Mouse (Mus musculus) lung, embryonic 16.5 days (tissue): Measurements from ENCODE around the gene Adpgk. TPM values are rescaled to one million over a fixed set of nuclear protein-coding genes. Genes with fewer than 3 reads are reported as not detected.
A peak's percentile ranks its signal among the peaks of the same experiment; 100 is the strongest.

ENCODE experiments used
- ATAC-seq: fragments of 200-750 bp; cut with Nextera tagmentation; 2 replicates; pipeline ENCODE4 v1.8.0; 2017; ENCODE audit warnings: low read depth, mild to moderate bottlenecking, moderate library complexity
- H3K27ac ChIP-seq: fragments of 300-500 bp; sonication (generic); 2 replicates; pipeline ENCODE4 v1.5.1; 2014; ENCODE audit warnings: mild to moderate bottlenecking, control low read depth, low read length
- H3K27me3 ChIP-seq: fragments of 300-500 bp; sonication (generic); 2 replicates; pipeline ENCODE4 v1.6.1; 2014; ENCODE audit warnings: low read depth, low read length, mixed read lengths; ENCODE audit not compliant: control insufficient read depth, insufficient read depth
- H3K36me3 ChIP-seq: fragments of 300-500 bp; sonication (generic); 2 replicates; pipeline ENCODE4 v1.6.1; 2014; ENCODE audit warnings: low read length; ENCODE audit not compliant: control insufficient read depth, insufficient read depth
- H3K4me1 ChIP-seq: fragments of 300-500 bp; sonication (generic); replicated peaks from 2 replicates; pipeline ENCODE4 v1.6.1; 2014; ENCODE audit warnings: low read length, mixed read lengths; ENCODE audit not compliant: control insufficient read depth, insufficient read depth
- H3K4me2 ChIP-seq: fragments of 300-500 bp; sonication (generic); 2 replicates; pipeline ENCODE4 v1.6.1; 2014; ENCODE audit warnings: low read depth, low read length, control low read depth
- H3K4me3 ChIP-seq: fragments of 300-500 bp; sonication (generic); 2 replicates; pipeline ENCODE4 v1.5.1; 2014; ENCODE audit warnings: mild to moderate bottlenecking, low read length, control low read depth
- H3K9ac ChIP-seq: fragments of 300-500 bp; sonication (generic); 2 replicates; pipeline ENCODE4 v1.6.1; 2014; ENCODE audit warnings: low read length, control low read depth
- H3K9me3 ChIP-seq: fragments of 300-500 bp; sonication (generic); 2 replicates; pipeline ENCODE4 v1.6.1; 2016; ENCODE audit warnings: low read length; ENCODE audit not compliant: control insufficient read depth
- WGBS: fragments of 180-500 bp; shearing (Covaris S2); extraction: QIAGEN DNeasy Blood & Tissue Kit; methylation state at CpG from one replicate; pipeline ENCODE4 v1.1.7; 2014; 5-methylcytosine and 5-hydroxymethylcytosine counted together
- polyA plus RNA-seq: library from polyadenylated mRNA; unstranded; fragments of >200 nt; fragmentation: Nextera tagmentation; extraction: Ambion mirVana; gene quantifications from 2 replicates; pipeline ENCODE4 v1.2.1, GENCODE M21; 2015

Adpgk gene
- polyA plus RNA-seq, 1 experiment from 2014 or later: 38.3 TPM

DNA sequence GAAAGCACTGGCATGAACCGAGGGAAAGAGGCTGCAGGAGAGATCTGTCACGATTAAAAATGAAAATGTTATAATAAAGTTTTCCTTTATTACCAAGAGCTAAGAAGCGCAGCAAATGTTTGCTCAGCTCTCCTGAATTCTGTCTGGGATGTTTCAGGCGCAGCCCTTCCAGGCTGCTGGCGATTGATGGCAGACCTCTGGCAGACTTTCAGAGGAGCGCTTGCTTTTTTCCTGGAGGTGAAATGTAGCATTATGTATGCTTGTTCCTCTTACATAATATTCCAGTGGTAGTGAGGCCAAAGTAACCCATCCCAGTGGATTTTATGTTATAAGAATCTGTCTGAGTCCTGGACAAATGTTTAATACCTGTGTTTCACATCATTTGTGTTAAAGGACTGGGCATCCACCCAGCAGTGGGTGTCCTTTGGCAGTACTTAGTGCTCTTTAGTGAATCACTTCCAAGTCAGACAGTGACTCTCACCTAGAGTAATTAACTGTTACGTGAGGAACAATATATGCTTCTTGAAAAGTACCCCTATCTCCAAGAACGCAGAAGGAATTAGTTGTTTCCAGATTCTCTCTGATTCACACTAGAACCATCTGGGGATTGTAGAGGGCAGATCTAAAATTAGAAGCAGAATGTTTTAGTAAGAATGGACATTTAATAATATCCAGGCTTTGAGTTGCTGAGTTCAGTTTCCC is 19.4 kb downstream of the Adpgk start:
- Histone ChIP-seq H3K9ac (no peak overlapping the region), H3K27me3 (no peaks in the 10 kb centered on the region), H3K36me3 (peaks cover 15% of the 10 kb centered on the region), H3K9me3 (no peaks in the 10 kb centered on the region), H3K4me2 (no peak overlapping the region), H3K27ac (peak overlapping the region; percentile 67; the same call in 1 of the 2 replicates), H3K4me1 (peaks cover 7% of the 10 kb centered on the region), H3K4me3 (no peak overlapping the region)
- peak; percentile 83 for ATAC-seq
- 48% methylated on average over 8 of the region's 8 CpGs for WGBS

DNA sequence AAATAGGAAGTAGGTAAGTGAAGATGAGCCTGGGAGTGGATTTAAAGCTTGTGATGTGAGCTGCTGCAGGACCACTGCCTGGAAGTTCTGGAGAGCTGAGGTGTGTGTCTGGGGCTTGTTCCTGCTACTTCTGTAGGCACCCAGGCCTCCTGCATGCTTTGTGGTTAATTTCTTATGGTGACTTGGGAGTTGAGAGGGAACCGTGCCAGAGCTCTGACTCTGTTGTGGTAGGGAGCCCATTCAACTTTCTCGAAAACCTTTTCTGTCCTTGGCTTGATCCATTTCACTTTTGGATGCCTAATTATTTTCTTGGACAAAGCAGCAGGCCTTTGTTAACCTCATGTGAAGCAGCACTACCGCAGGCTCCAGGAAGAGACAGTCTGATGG is 19.9 kb downstream of the Adpgk start:
- ATAC-seq: no peak
- Histone ChIP-seq H3K36me3 (peaks cover 14% of the 10 kb centered on the region), H3K27me3 (no peaks in the 10 kb centered on the region), H3K4me2 (no peak overlapping the region), H3K27ac (peak overlapping the region; percentile 67), H3K4me3 (no peak overlapping the region), H3K4me1 (peaks cover 7% of the 10 kb centered on the region), H3K9ac (no peak overlapping the region), H3K9me3 (no peaks in the 10 kb centered on the region)
- whole genome bisulfite sequencing: 69% methylated on average over 3 of the region's 3 CpGs

DNA sequence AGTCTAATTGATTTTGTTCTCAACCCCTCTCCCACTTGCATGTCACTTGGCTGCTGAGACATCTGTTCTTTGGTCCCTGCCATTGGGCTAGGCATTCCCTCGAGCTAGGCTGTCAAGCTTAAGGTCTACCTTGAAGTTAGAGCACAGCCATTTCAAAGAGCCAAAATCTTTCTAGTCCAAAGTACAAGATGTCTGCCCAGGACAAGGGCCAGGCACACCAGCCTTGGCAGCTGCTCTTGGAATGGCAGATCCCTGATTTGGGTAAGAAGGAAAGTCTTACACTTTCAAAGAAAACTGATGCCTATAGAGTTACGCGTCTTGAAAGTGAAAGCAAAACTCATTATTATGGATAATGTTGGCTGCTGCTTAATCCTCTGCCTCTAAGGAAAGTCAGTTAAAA is 24.8 kb downstream of the Adpgk start:
- Histone ChIP-seq H3K4me2 (no peak overlapping the region), H3K4me1 (peaks cover 4% of the 10 kb centered on the region), H3K9me3 (no peaks in the 10 kb centered on the region), H3K27ac (no peak overlapping the region), H3K9ac (no peak overlapping the region), H3K4me3 (no peak overlapping the region), H3K27me3 (no peaks in the 10 kb centered on the region), H3K36me3 (peaks cover 13% of the 10 kb centered on the region)
- ATAC-seq: no peak
- WGBS: 88% methylated on average over 3 of the region's 3 CpGs

DNA sequence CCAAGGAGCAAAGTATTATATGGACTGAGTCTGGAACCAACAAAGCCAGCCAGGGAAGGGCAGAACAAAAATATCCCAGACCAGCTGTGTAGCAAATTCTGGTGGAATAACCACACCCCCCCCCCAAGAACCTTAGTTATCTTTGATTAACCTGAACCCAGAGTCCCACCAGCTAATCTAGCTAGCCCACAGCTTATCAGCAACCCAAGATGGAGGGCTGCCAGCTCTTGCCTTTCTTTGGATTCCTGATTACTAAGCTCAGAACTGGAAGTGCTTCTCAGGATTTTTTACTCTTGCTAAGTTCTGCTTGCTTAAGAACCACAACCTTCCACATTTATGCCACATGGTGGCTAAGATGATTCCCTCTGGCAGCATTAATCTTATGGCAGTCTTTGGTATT is 33.0 kb downstream of the Adpgk start:
- ATAC-seq: no peak
- no peak overlapping the region for H3K27ac ChIP-seq
- H3K36me3 ChIP-seq: peaks cover 13% of the 10 kb centered on the region; the same call in 1 of the 2 replicates
- no peak overlapping the region for H3K9ac ChIP-seq
- no peaks in the 10 kb centered on the region for H3K9me3 ChIP-seq
- H3K4me3 ChIP-seq: no peak overlapping the region
- no peak overlapping the region for H3K4me2 ChIP-seq
- no peaks in the 10 kb centered on the region for H3K4me1 ChIP-seq
- H3K27me3 ChIP-seq: no peaks in the 10 kb centered on the region

DNA sequence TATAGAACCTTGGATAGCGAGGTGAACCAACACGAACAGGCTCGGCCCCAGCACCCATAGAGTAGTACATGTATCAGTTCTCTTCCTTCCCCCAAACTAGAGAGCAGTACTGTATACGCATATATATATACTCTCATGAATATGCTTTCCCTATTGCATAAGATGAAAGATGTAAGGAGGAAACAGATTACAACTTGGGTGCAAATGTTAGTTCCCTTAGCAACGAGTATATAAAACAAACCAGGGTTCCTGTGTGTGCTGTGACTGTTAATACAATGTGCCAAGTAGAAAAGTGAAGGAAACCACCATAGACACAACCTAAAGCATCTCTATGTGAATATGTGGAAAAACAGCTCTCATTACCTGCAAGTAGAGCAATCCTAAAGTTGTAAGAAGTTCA is 38.7 kb downstream of the Adpgk start:
- no peak overlapping the region for H3K9ac ChIP-seq
- peaks cover 4% of the 10 kb centered on the region; the same call in 1 of the 2 replicates for H3K36me3 ChIP-seq
- WGBS: 85% methylated on average over 5 of the region's 5 CpGs
- ATAC-seq: no peak
- no peaks in the 10 kb centered on the region for H3K9me3 ChIP-seq
- H3K4me1 ChIP-seq: no peaks in the 10 kb centered on the region
- no peak overlapping the region for H3K4me2 ChIP-seq
- H3K27me3 ChIP-seq: no peaks in the 10 kb centered on the region
- no peak overlapping the region for H3K27ac ChIP-seq
- no peak overlapping the region for H3K4me3 ChIP-seq

DNA sequence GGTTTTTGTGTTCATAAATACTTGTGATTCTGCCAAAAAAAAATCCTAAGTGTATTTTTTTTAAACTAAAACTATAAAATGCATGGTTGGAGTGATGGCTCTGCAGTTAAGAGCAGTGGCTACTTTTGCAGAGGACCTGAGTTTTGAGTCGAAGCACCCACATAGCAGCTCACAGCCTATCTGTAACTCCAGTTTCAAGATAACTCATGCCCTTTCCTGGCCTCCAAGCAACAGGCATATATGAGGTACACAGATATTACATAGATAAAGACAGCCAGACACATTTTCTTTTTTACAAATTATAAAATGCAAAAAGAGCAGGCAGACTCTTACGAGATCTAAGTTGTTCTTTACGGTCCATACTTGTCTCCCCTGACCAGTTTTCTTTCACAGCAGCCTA is 45.2 kb downstream of the Adpgk start:
- Histone ChIP-seq H3K9ac (no peak overlapping the region), H3K27me3 (no peaks in the 10 kb centered on the region), H3K9me3 (no peaks in the 10 kb centered on the region), H3K4me2 (no peak overlapping the region), H3K4me3 (no peak overlapping the region), H3K27ac (no peak overlapping the region), H3K36me3 (peaks cover 2% of the 10 kb centered on the region; the same call in 1 of the 2 replicates), H3K4me1 (no peaks in the 10 kb centered on the region)
- 87% methylated on average over 3 of the region's 3 CpGs for WGBS
- ATAC-seq: no peak

DNA sequence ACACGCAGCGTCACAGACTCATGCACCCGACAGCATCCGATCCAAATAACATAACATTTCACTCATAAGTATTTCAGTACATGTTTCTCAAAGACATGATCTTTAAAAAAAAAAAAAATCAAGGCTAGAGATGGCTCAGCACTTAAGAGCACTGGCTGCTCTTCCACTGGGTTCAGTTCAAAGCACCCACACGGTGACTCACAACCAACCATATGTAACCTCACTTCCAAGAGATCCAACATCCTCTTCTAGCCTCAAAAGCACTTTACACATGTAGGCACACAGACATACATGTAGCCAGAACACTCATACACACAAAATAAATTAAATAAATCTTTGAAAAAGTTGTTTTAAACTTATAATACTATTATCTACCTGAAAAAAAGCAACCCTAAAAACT is 46.5 kb downstream of the Adpgk start:
- ATAC-seq: no peak
- Histone ChIP-seq H3K4me3 (no peak overlapping the region), H3K4me2 (no peak overlapping the region), H3K27ac (no peak overlapping the region), H3K9me3 (no peaks in the 10 kb centered on the region), H3K36me3 (peaks cover 5% of the 10 kb centered on the region; the same call in 1 of the 2 replicates), H3K9ac (no peak overlapping the region), H3K4me1 (no peaks in the 10 kb centered on the region), H3K27me3 (no peaks in the 10 kb centered on the region)
- 91% methylated on average over 5 of the region's 5 CpGs for WGBS

DNA sequence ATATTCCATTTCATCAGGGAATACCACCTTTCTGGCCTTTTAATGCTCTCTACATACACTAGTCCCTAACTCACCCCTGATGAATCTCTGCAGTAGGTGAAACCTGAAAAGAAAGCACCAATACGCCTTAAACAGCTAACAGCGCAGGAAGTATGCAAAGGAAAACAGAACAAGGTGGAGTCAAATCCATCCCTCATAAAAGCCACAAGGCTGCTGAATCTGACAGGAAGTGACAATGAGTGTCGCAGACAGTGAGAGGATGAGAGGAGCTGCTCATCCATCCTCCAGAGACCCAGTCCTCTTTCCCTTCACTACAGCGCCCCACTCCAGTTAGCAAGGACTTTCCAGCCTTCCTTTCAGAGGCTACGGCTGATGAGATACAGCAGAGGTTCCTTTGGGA is 47.1 kb downstream of the Adpgk start:
- Histone ChIP-seq H3K9ac (no peak overlapping the region), H3K27ac (peak overlapping the region; percentile 17; the same call in 1 of the 2 replicates), H3K4me3 (no peak overlapping the region), H3K9me3 (no peaks in the 10 kb centered on the region), H3K4me2 (no peak overlapping the region), H3K27me3 (no peaks in the 10 kb centered on the region), H3K4me1 (no peaks in the 10 kb centered on the region), H3K36me3 (peaks cover 2% of the 10 kb centered on the region; the same call in 1 of the 2 replicates)
- 72% methylated on average over 5 of the region's 5 CpGs for WGBS
- ATAC-seq: no peak

DNA sequence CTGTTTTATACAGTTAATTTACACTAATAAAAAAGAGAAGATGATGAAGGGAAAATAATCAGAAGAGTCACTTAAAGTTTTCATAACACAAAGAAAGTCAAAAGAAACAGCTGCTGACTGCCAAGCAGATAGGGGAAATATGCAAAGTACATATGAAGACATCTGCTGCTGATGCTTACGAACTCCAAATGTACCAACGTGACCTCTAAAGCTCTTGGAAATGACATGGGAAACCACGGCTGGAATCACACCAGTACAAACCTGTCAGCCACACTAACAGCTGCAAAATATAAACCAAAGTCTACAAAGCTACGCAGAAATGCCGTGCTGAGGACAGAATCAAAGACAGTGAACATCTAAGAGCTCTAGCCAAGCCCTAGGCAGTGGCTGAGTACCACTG is 47.7 kb downstream of the Adpgk start:
- peak; percentile 85 for ATAC-seq
- Histone ChIP-seq H3K9ac (no peak overlapping the region), H3K4me3 (no peak overlapping the region), H3K4me2 (no peak overlapping the region), H3K9me3 (no peaks in the 10 kb centered on the region), H3K36me3 (peaks cover 2% of the 10 kb centered on the region; the same call in 1 of the 2 replicates), H3K4me1 (no peaks in the 10 kb centered on the region), H3K27ac (no peak overlapping the region), H3K27me3 (no peaks in the 10 kb centered on the region)
- 51% methylated on average over 5 of the region's 5 CpGs for WGBS
